Mouse (Mus musculus) testis, adult 2 months (tissue): ENCODE measurements around the gene Pcnx.

Source experiments
- CTCF ChIP-seq: fragments of 200-500 bp; IDR thresholded peaks from 2 replicates; pipeline ENCODE4 v1.5.1; 2012; ENCODE audit warnings: low read depth, mild to moderate bottlenecking, inconsistent platforms, low read length, moderate library complexity; ENCODE audit not compliant: control insufficient read depth, insufficient read depth, insufficient replicate concordance
- POLR2A ChIP-seq: fragments of 200-500 bp; IDR thresholded peaks from 2 replicates; pipeline ENCODE4 v1.6.1; 2012; ENCODE audit warnings: low read depth, mild to moderate bottlenecking, inconsistent platforms, low read length, moderate library complexity; ENCODE audit not compliant: control insufficient read depth

- TF ChIP-seq CTCF (no peak), POLR2A (no peak)
Observed at GRCm38 (mm10) chr12:81894311-81894710, 34.5 kb downstream of the Pcnx start.
